Mouse (Mus musculus) kidney, adult 2 months (tissue): ENCODE measurements around the gene Lrp5.

Experiments
- CTCF ChIP-seq: fragments of 200-500 bp; conservative IDR thresholded peaks from 2 replicates; pipeline ENCODE4 v1.5.1; 2011; ENCODE audit warnings: low read depth, mild to moderate bottlenecking, control low read depth, low read length, moderate library complexity, mixed read lengths; ENCODE audit not compliant: insufficient read depth, insufficient read length
- POLR2A ChIP-seq: fragments of 200-500 bp; IDR thresholded peaks from one replicate; pipeline ENCODE4 v1.6.1; 2011; ENCODE audit warnings: low read depth, low read length, control low read depth

GRCm38 (mm10) chr19:3594316-3594715, 92.0 kb downstream of the Lrp5 start:
- TF ChIP-seq CTCF (no peak), POLR2A (no peak)
